Mouse (Mus musculus): ENCODE data around the gene Fam114a2.

DNA sequence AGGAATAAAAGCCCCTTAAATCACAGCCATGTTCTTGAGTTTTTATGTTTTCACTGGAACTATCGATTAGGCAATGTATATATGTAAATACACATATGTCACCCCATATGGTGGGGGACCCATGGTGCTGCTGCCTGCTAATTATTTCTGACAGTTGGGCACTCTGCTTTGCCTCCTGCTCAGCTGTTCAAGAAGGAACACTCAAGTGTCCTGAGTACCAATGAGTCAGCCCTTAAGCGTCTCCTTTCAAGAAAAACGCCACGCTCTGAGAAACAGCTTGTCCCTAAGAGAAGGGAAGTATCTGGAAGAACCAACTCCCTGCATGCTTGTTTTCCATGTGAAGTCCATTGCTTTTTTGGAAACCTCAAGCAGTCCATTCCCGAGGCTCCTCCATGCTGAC is 17.5 kb upstream of the Fam114a2 start:
- no peak for TF ChIP-seq POLR2AphosphoS2 (IDR thresholded peaks at IDR 0.05; ENCODE audit: insufficient read length, low read depth)
- TF ChIP-seq TCF3 (IDR thresholded peaks at IDR 0.05; ENCODE audit: insufficient read length, low read depth): no peak
- no peak for TF ChIP-seq USF1 (IDR thresholded peaks at IDR 0.05; ENCODE audit: low read depth)
- TF ChIP-seq POLR2A (IDR thresholded peaks at IDR 0.05; ENCODE audit: insufficient read length, low read depth): no peak
- no peak for TF ChIP-seq MAX (IDR thresholded peaks at IDR 0.05; ENCODE audit: low read depth)
- no peak for TF ChIP-seq TCF12 (IDR thresholded peaks at IDR 0.05; ENCODE audit: insufficient read depth, poor library complexity, severe bottlenecking)
- no peak for TF ChIP-seq E2F4 (IDR thresholded peaks at IDR 0.05; ENCODE audit: insufficient read depth)
